ENCODE assay signal across 9 mouse cellular contexts in the genomic region with DNA sequence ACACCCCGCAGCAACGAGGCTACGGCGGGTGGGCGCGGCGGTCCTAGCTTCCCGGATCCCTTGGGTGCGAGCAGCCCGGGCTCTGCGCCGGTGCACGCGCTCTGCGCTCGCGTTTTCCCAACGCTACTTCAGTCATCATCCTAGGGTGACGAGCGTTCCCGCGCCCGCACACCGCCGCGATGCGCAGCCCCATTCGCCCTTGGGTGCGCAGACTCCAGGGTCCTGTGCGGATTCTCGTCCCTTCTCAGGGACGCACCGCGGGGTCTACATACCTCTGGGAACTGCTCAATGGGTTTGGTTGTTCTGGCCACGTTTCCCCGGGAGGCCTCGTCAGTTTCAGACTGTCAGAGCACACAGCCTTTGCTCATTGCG. TPM values are rescaled to one million over a fixed set of nuclear protein-coding genes. Genes with fewer than 3 reads are reported as not detected.
DNase-seq lines count a peak whose midpoint lies in the region; ATAC-seq and TF ChIP-seq lines count a peak whose summit lies in the region.
"Had no signal": no experiment of that assay in that cellular context is flagged by ENCODE, and none has a peak within 500 bp of the region (broad histone marks: within the 10 kb centered on the region; RNA-seq: fewer than 3 reads in every experiment).

No protein-coding gene starts in this region.

- H3K4me3 ChIP-seq in kidney, embryonic 14.5 days (ENCODE audit: low read length), result peak overlapping the region; percentile 56
- H3K4me3 ChIP-seq in hindbrain, embryonic 12.5 days, result peak overlapping the region; percentile 57
- H3K4me3 ChIP-seq in liver, embryonic 16.5 days (ENCODE audit: low read depth, low read length), result peak overlapping the region; percentile 46
- H3K4me3 ChIP-seq in stomach, embryonic 16.5 days (replicated peaks; ENCODE audit: low read length), result peak overlapping the region; percentile 59

- H3K9me3 ChIP-seq in kidney, embryonic 14.5 days (ENCODE audit: control insufficient read depth, low read length), result no peaks in the 10 kb centered on the region
- H3K9me3 ChIP-seq in hindbrain, embryonic 12.5 days (replicated peaks), result no peaks in the 10 kb centered on the region
- no peaks in the 10 kb centered on the region for H3K9me3 ChIP-seq in liver, embryonic 16.5 days (replicated peaks; ENCODE audit: control insufficient read depth, low read length)
- no peaks in the 10 kb centered on the region for H3K9me3 ChIP-seq in stomach, embryonic 16.5 days (replicated peaks; ENCODE audit: control insufficient read depth, low read length)

- H3K9ac ChIP-seq in kidney, embryonic 14.5 days (ENCODE audit: low read depth, low read length), result peak overlapping the region; percentile 49
- peak overlapping the region; percentile 61 for H3K9ac ChIP-seq in hindbrain, embryonic 12.5 days
- H3K9ac ChIP-seq in liver, embryonic 16.5 days (ENCODE audit: low read depth, low read length), result no peak overlapping the region
- peak overlapping the region; percentile 75 for H3K9ac ChIP-seq in stomach, embryonic 16.5 days (ENCODE audit: low read length)

- no peak for DNase-seq in kidney, postnatal 4 days
- peak; percentile 56 for DNase-seq in CD4-positive helper T cell, adult 2 months (ENCODE audit: low read depth, low spot score)
- peak; percentile 63 for DNase-seq in brain, embryonic 14.5 days (ENCODE audit: low read depth)
- DNase-seq in adrenal gland, postnatal 25 days, result no peak

- no peak overlapping the region for H3K27ac ChIP-seq in kidney, embryonic 14.5 days (ENCODE audit: low read depth, low read length)
- peak overlapping the region; percentile 40; the same call in 1 of the 2 replicates for H3K27ac ChIP-seq in hindbrain, embryonic 12.5 days
- H3K27ac ChIP-seq in liver, embryonic 16.5 days (ENCODE audit: low read length), result no peak overlapping the region
- no peak overlapping the region for H3K27ac ChIP-seq in stomach, embryonic 16.5 days (ENCODE audit: low read length)

- peak; percentile 20 for ATAC-seq in kidney, embryonic 14.5 days (ENCODE audit: low FRiP score, low TSS enrichment)
- ATAC-seq in hindbrain, embryonic 12.5 days (ENCODE audit: low FRiP score), result peak; percentile 41
- ATAC-seq in liver, embryonic 16.5 days (ENCODE audit: low read depth), result no peak
- ATAC-seq in stomach, embryonic 16.5 days (ENCODE audit: insufficient read depth, low FRiP score), result peak; percentile 15; the same call in 1 of the 2 replicates

- no peak for TF ChIP-seq CTCF in brain, embryonic 14.5 days (IDR thresholded peaks at IDR 0.05; ENCODE audit: borderline replicate concordance, extremely low read depth, insufficient read depth, insufficient read length)

- TF ChIP-seq POLR2A in brain, embryonic 14.5 days (IDR thresholded peaks at IDR 0.05; ENCODE audit: borderline replicate concordance, extremely low read depth, insufficient read depth, insufficient read length, poor library complexity, severe bottlenecking), result no peak

- H3K4me2 ChIP-seq in kidney, embryonic 14.5 days (replicated peaks; ENCODE audit: low read depth, low read length), result peak overlapping the region; percentile 100
- peak overlapping the region; percentile 98 for H3K4me2 ChIP-seq in hindbrain, embryonic 12.5 days (replicated peaks)
- peak overlapping the region; percentile 62 for H3K4me2 ChIP-seq in liver, embryonic 16.5 days (ENCODE audit: low read depth, low read length)
- H3K4me2 ChIP-seq in stomach, embryonic 16.5 days (ENCODE audit: low read depth, low read length), result peak overlapping the region; percentile 97

- peaks cover 51% of the 10 kb centered on the region for H3K27me3 ChIP-seq in kidney, embryonic 14.5 days (ENCODE audit: control insufficient read depth, insufficient read depth, low read length)
- H3K27me3 ChIP-seq in hindbrain, embryonic 12.5 days, result peaks cover 64% of the 10 kb centered on the region
- peaks cover 28% of the 10 kb centered on the region for H3K27me3 ChIP-seq in liver, embryonic 16.5 days (ENCODE audit: control insufficient read depth, insufficient read depth, low read depth, low read length)
- peaks cover 32% of the 10 kb centered on the region for H3K27me3 ChIP-seq in stomach, embryonic 16.5 days (ENCODE audit: control insufficient read depth, insufficient read depth, low read length)

- under 1% methylated on average over 38 of the region's 38 CpGs for WGBS in kidney, embryonic 14.5 days
- WGBS in hindbrain, embryonic 12.5 days, result under 1% methylated on average over 38 of the region's 38 CpGs
- 1% methylated on average over 38 of the region's 38 CpGs for WGBS in liver, embryonic 16.5 days (ENCODE audit: insufficient replicate concordance)
- WGBS in stomach, embryonic 16.5 days, result under 1% methylated on average over 38 of the region's 38 CpGs

- no peaks in the 10 kb centered on the region for H3K36me3 ChIP-seq in kidney, embryonic 14.5 days (ENCODE audit: control insufficient read depth, insufficient read depth, low read length)
- H3K36me3 ChIP-seq in hindbrain, embryonic 12.5 days, result no peaks in the 10 kb centered on the region
- no peaks in the 10 kb centered on the region for H3K36me3 ChIP-seq in liver, embryonic 16.5 days (ENCODE audit: control insufficient read depth, insufficient read depth)
- H3K36me3 ChIP-seq in stomach, embryonic 16.5 days (ENCODE audit: control insufficient read depth, insufficient read depth, low read length), result no peaks in the 10 kb centered on the region

- no peaks in the 10 kb centered on the region for H3K4me1 ChIP-seq in kidney, embryonic 14.5 days (ENCODE audit: control insufficient read depth, insufficient read depth, low read length)
- H3K4me1 ChIP-seq in hindbrain, embryonic 12.5 days, result peaks cover 23% of the 10 kb centered on the region
- no peaks in the 10 kb centered on the region for H3K4me1 ChIP-seq in liver, embryonic 16.5 days (ENCODE audit: control insufficient read depth, low read depth, low read length)
- H3K4me1 ChIP-seq in stomach, embryonic 16.5 days (ENCODE audit: control insufficient read depth, insufficient read depth, low read length), result peaks cover 12% of the 10 kb centered on the region; the same call in 1 of the 2 replicates

RNA-seq across cellular contexts. Expression of gene AL607142.1, which starts 31.8 kb away (rescaled TPM):
- polyA plus RNA-seq in kidney, embryonic 14.5 days (2014; fragmentation: Nextera tagmentation; extraction: Ambion mirVana), result not detected in 2 replicates
- not detected in 2 replicates for polyA plus RNA-seq in brain, embryonic 14.5 days (2012; rRNA removed)
- polyA plus RNA-seq in hindbrain, embryonic 12.5 days (2016; fragmentation: Nextera tagmentation; extraction: Ambion mirVana), result not detected in 2 replicates
- not detected in 2 replicates for polyA plus RNA-seq in liver, embryonic 16.5 days (2015; fragmentation: Nextera tagmentation; extraction: Ambion mirVana)
- not detected in 2 replicates for polyA plus RNA-seq in stomach, embryonic 16.5 days (2015; fragmentation: Nextera tagmentation; extraction: Ambion mirVana)
- not detected in 2 replicates for total RNA-seq in adrenal gland, postnatal 25 days (2021)
- total RNA-seq: left cerebral cortex, postnatal 36 days had no signal

Comparison
In these comparisons a context has a peak if more than half of its experiments do, and no peak if none do; other contexts are left out.
1. DNase-seq: peak in CD4-positive helper T cell, adult 2 months (single experiment) and brain, embryonic 14.5 days (single experiment); none in kidney, postnatal 4 days (0 of 2) and adrenal gland, postnatal 25 days (single experiment).
2. Peak in every context shown above with its lines, with median percentiles within 50 percentile points of each other: H3K4me2 ChIP-seq and H3K4me3 ChIP-seq.